Mouse (Mus musculus) E14TG2a.4 (cell line): Measurements from ENCODE around the gene Rptor.

Source experiments
- H3K27me3 ChIP-seq: 2 replicates; pipeline ENCODE4 v1.6.1; 2014; ENCODE audit warnings: low read length, control low read depth; ENCODE audit not compliant: insufficient read depth
- H3K36me3 ChIP-seq: 2 replicates; pipeline ENCODE4 v1.6.1; 2014; ENCODE audit warnings: low read length, control low read depth; ENCODE audit not compliant: insufficient read depth
- H3K4me1 ChIP-seq: replicated peaks from 2 replicates; pipeline ENCODE4 v1.6.1; 2014; ENCODE audit warnings: low read depth, low read length, control low read depth
- H3K4me3 ChIP-seq: replicated peaks from 2 replicates; pipeline ENCODE4 v1.5.1; 2014; ENCODE audit warnings: mild to moderate bottlenecking, low read length
- H3K9me3 ChIP-seq: 2 replicates; pipeline ENCODE4 v1.6.1; 2014; ENCODE audit warnings: low read length, control low read depth
- CTCF ChIP-seq: conservative IDR thresholded peaks from 2 replicates; pipeline ENCODE4 v1.5.1; 2014; ENCODE audit warnings: low read length
- NANOG ChIP-seq: IDR thresholded peaks from 2 replicates; pipeline ENCODE4 v1.6.1; 2014; ENCODE audit warnings: borderline replicate concordance, low read length, mixed read lengths
- POU5F1 ChIP-seq: IDR thresholded peaks from 2 replicates; pipeline ENCODE4 v1.6.1; 2014; ENCODE audit warnings: low read length, borderline replicate concordance

Gene Rptor

DNA sequence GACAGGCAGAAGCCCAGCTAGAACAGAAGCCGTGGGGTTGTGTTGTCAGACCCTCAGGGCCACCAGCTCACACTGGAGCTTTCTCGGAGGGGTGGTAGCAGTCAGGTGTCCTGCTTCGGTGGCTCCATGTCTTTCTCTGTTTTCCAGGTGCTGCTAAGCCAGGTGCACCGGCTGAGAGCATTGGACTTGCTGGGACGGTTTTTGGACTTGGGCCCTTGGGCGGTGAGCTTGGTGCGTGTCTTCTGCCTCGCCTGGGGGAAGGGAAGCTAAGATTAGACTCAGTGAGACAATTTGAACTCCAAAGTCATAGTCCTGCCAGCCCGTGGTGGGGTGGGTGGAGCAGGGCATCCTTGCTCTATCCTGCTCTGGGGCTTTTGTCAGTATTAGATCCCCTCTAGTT lies 218.8 kb downstream of the Rptor start:
- H3K4me3 ChIP-seq, result no peak overlapping the region
- H3K27me3 ChIP-seq, result no peaks in the 10 kb centered on the region
- 0 out of 2 replicates have a peak, but pooled peaks cover 4% of the 10 kb centered on the region for H3K4me1 ChIP-seq
- H3K36me3 ChIP-seq, result peaks cover 95% of the 10 kb centered on the region
- TF ChIP-seq POU5F1, result no peak
- no peak for TF ChIP-seq CTCF
- no peak for TF ChIP-seq NANOG
- H3K9me3 ChIP-seq, result no peaks in the 10 kb centered on the region

DNA sequence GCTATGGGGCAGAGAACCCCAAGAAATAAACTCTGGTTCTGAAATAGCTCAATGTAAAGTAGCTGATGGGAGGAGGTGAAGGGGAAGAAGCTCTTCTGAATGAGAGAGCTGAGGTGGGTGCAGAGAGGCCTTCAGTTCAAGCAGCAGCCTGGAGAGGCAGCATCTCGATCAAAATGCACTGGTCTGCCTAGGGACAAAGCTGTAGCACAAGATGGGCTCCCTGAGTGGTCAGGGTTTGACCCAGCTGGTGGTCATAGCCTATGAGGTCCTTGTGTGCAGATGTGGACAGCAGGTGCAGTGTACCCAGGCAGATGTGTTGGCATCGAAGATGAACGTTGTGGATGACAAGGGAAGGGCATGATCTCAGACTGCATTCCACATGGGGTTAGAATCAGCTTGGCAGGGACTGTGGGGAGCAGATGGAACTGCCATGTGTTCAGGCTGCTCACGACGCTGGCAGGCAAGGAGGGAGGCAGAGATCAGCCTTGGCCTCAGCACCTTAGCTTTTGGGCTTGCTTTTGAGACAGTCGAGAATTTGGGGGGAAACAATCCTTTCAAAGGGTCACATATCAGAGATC lies 221.5 kb downstream of the Rptor start:
- Histone ChIP-seq H3K4me3 (no peak overlapping the region), H3K27me3 (no peaks in the 10 kb centered on the region), H3K9me3 (no peaks in the 10 kb centered on the region), H3K36me3 (peaks cover 95% of the 10 kb centered on the region), H3K4me1 (no peaks in the 10 kb centered on the region)
- TF ChIP-seq POU5F1, result no peak
- TF ChIP-seq NANOG, result no peak
- no peak for TF ChIP-seq CTCF

DNA sequence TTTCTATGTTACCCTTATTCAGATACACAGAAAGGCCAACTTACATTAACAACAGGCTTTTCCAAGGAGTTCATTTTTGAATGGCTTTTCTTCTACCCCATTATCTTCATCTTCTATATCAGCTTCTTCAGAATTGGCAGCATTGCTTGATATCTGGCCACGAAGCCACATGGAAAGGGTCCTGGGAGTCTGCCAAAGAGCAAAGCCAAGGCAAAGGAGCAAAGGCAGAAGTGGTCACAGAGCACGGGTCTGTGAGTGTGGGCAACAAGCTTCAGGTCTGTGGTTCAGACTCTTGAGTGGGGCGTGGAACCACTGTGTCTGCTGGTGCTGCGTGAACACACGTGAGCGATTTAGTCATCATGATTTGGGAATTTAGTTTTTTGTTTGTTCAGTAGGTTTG lies 223.1 kb downstream of the Rptor start:
- peaks cover 99% of the 10 kb centered on the region for H3K36me3 ChIP-seq
- no peaks in the 10 kb centered on the region for H3K4me1 ChIP-seq
- H3K9me3 ChIP-seq, result no peaks in the 10 kb centered on the region
- H3K4me3 ChIP-seq, result no peak overlapping the region
- TF ChIP-seq NANOG (no peak), CTCF (no peak), POU5F1 (no peak)
- no peaks in the 10 kb centered on the region for H3K27me3 ChIP-seq

DNA sequence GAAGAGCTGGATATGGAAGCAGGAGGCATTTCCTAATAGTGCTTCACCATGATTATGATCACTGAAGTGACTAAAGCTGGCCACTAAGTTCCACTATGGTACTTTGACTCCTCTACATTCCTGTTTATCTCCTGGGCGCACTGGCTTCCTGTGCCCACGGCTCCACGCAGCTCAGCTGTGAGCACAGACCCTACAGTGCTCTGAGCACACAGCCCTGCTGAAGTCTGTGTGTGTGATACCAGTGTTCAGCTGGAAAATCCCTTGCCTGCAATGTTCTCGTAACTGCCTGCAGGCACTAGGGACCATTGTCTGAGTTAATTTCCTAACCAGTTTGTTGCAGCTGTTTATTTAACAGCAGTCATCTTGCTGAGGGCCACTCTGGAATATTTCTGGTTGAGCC lies 223.5 kb downstream of the Rptor start:
- H3K4me1 ChIP-seq, result no peaks in the 10 kb centered on the region
- no peaks in the 10 kb centered on the region for H3K9me3 ChIP-seq
- H3K27me3 ChIP-seq, result no peaks in the 10 kb centered on the region
- peaks cover 99% of the 10 kb centered on the region for H3K36me3 ChIP-seq
- no peak overlapping the region for H3K4me3 ChIP-seq
- no peak for TF ChIP-seq NANOG
- TF ChIP-seq CTCF, result no peak
- TF ChIP-seq POU5F1, result no peak

DNA sequence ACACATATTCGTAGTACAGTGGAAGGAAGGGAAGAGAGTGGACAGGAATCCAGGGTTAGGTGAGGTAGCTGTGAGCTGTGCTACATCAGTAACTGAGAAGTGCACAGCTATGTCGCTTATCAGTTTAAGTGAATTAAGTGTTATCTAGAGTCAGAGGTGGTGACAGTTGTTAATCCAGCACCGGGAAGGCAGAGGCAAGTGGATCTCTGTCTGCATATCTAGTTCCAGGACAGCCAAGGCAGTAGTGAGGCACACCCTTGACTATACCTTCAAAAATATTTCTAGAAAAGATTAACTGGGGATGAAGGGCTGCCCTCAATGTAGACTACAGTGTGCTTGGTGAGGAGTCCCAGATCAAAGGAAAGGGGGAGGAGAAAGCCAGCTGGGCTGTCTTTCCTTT lies 226.4 kb downstream of the Rptor start:
- H3K4me1 ChIP-seq, result peaks cover 5% of the 10 kb centered on the region; the same call in 1 of the 2 replicates
- no peak overlapping the region for H3K4me3 ChIP-seq
- H3K36me3 ChIP-seq, result peaks cover 94% of the 10 kb centered on the region
- TF ChIP-seq NANOG, result no peak
- no peak for TF ChIP-seq CTCF
- TF ChIP-seq POU5F1, result no peak
- no peaks in the 10 kb centered on the region for H3K27me3 ChIP-seq
- H3K9me3 ChIP-seq, result no peaks in the 10 kb centered on the region

DNA sequence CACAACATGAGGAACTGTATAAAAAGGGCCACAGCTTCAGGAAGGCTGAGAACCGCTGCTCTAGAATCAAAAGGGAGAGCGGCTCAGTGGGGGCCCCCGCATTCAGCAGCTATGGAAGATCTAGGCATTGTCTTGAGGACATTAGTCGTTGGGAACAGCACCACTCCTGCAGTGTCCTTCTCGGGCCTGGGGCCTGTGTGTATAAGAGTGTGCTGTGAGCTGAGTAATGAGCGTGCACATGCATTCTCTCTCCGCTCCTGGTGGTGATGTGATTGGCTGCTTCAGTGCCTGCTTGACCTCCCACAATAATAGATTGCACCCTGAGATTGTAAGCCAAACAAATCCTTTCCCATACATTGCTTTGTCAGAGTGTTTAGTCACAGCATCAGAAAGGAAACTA lies 229.0 kb downstream of the Rptor start:
- no peak for TF ChIP-seq NANOG
- TF ChIP-seq POU5F1, result no peak
- no peak for TF ChIP-seq CTCF
- H3K4me1 ChIP-seq, result peaks cover 11% of the 10 kb centered on the region

DNA sequence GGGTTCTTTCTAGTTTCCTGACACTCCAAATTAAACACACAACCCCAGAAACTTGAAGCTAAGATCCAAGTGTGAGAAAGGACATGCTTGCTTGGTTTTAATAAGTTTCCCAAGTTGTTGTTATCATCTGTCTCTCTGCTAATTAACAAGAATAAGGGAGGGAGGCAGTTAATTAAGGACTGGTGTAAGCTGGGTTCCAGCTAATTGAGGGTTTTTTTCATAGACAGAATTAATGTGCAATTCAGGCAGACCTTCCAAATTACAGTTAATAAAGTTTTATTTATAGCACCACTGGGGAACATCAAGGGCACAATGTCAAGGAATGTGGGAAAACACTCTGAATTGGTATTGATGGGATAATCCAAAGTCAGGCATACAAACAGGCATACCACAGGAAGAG lies 230.6 kb downstream of the Rptor start:
- H3K36me3 ChIP-seq, result peaks cover 78% of the 10 kb centered on the region
- H3K4me1 ChIP-seq, result peaks cover 15% of the 10 kb centered on the region
- no peak overlapping the region for H3K4me3 ChIP-seq
- H3K9me3 ChIP-seq, result no peaks in the 10 kb centered on the region
- TF ChIP-seq NANOG (no peak), POU5F1 (no peak), CTCF (no peak)
- H3K27me3 ChIP-seq, result no peaks in the 10 kb centered on the region

More for the DNA sequence above, 229.0 kb downstream of the Rptor start:
- no peaks in the 10 kb centered on the region for H3K27me3 ChIP-seq
- H3K4me3 ChIP-seq, result no peak overlapping the region
- H3K36me3 ChIP-seq, result peaks cover 90% of the 10 kb centered on the region
- no peaks in the 10 kb centered on the region for H3K9me3 ChIP-seq

DNA sequence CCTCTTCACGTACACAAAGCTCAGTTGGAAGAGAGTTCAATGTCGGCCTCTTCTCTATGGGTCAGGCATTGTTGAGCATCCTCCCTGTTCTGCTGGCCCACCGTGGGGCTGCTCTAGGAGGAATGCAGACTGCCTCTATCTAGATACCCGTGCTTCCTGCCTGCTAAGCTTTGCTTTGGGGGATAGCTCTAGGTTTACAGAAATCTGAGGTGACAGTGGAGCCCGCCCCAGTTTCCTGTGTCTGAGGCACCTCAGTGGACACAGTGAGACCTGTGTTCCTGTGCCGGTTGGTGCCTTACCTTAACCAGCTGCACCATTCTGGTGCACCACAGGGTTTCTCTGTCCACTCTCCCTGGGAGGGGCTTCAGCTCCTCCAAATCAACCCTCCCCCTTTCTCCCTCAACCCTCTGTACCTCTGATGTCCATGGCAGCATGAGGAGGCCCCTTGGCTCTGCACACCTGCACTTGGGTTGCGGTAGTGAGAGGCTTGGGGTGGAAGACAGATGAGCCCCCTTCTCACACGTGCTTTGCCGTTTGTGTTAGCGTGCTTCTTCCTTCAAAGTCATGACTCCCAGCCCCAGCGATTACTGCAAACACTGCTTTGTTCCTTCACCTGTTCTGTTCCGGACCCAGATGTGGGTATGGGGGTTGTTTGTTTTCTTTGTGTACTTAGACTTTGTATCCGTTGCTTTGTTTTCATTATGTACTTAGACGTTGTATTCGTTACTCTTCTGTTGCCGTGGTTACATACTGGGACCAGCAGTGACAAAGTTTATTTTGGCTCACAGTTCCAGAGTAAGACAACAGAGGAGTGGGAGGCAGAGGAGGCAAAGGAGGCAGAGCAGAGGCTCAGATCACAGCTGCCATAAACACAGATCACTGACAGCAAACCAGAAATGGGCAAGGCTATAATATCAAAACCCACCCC lies 231.4 kb downstream of the Rptor start:
- Histone ChIP-seq H3K36me3 (peaks cover 71% of the 10 kb centered on the region), H3K9me3 (no peaks in the 10 kb centered on the region), H3K27me3 (no peaks in the 10 kb centered on the region), H3K4me3 (0 out of 2 replicates have a peak overlapping the region, but pooled peaks have one; percentile 21), H3K4me1 (peaks cover 15% of the 10 kb centered on the region)
- TF ChIP-seq CTCF (no peak), POU5F1 (no peak), NANOG (no peak)

DNA sequence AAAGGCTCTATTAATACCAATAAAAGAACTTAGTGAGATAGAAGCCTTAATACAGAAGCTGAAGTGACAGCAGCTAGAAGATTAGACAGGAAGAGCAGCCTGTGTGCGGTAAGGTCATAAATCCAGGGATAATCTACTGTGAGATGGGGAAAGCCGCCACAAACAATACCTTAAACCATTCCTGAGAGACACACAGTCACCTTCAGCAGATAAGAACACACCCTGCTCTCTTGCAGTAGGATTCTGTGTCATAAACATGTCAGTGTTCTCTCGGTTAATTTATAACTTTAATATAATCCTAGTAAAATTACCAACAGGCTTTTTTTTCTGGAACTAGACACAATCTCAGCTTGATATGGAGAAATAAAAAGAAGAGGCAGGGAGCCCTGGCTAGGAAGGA lies 233.6 kb downstream of the Rptor start:
- H3K36me3 ChIP-seq, result peaks cover 71% of the 10 kb centered on the region
- H3K4me1 ChIP-seq, result peaks cover 19% of the 10 kb centered on the region
- TF ChIP-seq CTCF (no peak), NANOG (no peak), POU5F1 (no peak)
- no peaks in the 10 kb centered on the region for H3K9me3 ChIP-seq
- no peaks in the 10 kb centered on the region for H3K27me3 ChIP-seq
- no peak overlapping the region for H3K4me3 ChIP-seq
